Mouse (Mus musculus) heart, embryonic 12.5 days (tissue): ENCODE measurements at regions not wholly inside any gene's neighbourhood (a gene's known extent, or its start where the extent isn't known, plus 50 kb on each side); places are given as distances from the start of the nearest gene placed in this dataset.
"Not testable (repeated sequence)": the region's sequence is repeated elsewhere in the genome, so short reads cannot be mapped to it uniquely, and the experiment has no call there.

Experiments used
- ATAC-seq: fragments of 200-750 bp; cut with Nextera tagmentation; 2 replicates; pipeline ENCODE4 v1.8.0; 2017; ENCODE audit warnings: moderate TSS enrichment, moderate library complexity; ENCODE audit not compliant: insufficient number of reproducible peaks, low FRiP score
- H3K27ac ChIP-seq: fragments of 300-500 bp; sonication (generic); 2 replicates; pipeline ENCODE4 v1.5.1; 2016; ENCODE audit warnings: mild to moderate bottlenecking, moderate library complexity; ENCODE audit not compliant: poor library complexity, severe bottlenecking
- H3K27me3 ChIP-seq: fragments of 300-500 bp; sonication (generic); replicated peaks from 2 replicates; pipeline ENCODE4 v1.6.1; 2016; ENCODE audit warnings: mild to moderate bottlenecking, moderate library complexity
- H3K36me3 ChIP-seq: fragments of 300-500 bp; sonication (generic); 2 replicates; pipeline ENCODE4 v1.6.1; 2016; ENCODE audit warnings: mild to moderate bottlenecking, moderate library complexity
- H3K4me1 ChIP-seq: fragments of 300-500 bp; sonication (generic); replicated peaks from 2 replicates; pipeline ENCODE4 v1.6.1; 2016; ENCODE audit warnings: mild to moderate bottlenecking
- H3K4me2 ChIP-seq: fragments of 300-500 bp; sonication (generic); 2 replicates; pipeline ENCODE4 v1.6.1; 2016; ENCODE audit warnings: mild to moderate bottlenecking, moderate library complexity
- H3K4me3 ChIP-seq: fragments of 300-500 bp; sonication (generic); 2 replicates; pipeline ENCODE4 v1.5.1; 2016; ENCODE audit warnings: mild to moderate bottlenecking
- H3K9ac ChIP-seq: fragments of 300-500 bp; sonication (generic); 2 replicates; pipeline ENCODE4 v1.6.1; 2016; ENCODE audit warnings: mild to moderate bottlenecking, moderate library complexity
- H3K9me3 ChIP-seq: fragments of 300-500 bp; sonication (generic); replicated peaks from 2 replicates; pipeline ENCODE4 v1.6.1; 2016; ENCODE audit warnings: mild to moderate bottlenecking, moderate library complexity
- WGBS: fragments of 180-500 bp; shearing (Covaris S2); methylation state at CpG from one replicate; pipeline ENCODE4 v1.1.7; 2016; 5-methylcytosine and 5-hydroxymethylcytosine counted together

- Histone ChIP-seq H3K36me3 (no peaks in the 10 kb centered on the region), H3K4me3 (no peak overlapping the region), H3K27me3 (no peaks in the 10 kb centered on the region), H3K9ac (no peak overlapping the region), H3K4me1 (no peaks in the 10 kb centered on the region), H3K9me3 (no peaks in the 10 kb centered on the region), H3K4me2 (no peak overlapping the region), H3K27ac (no peak overlapping the region)
- ATAC-seq = no peak
These were observed 51.4 kb upstream of the Dpt start for GRCm38 (mm10) chr1:164744955-164745608.

GRCm38 (mm10) chr1:164744499-164744898 is 51.9 kb upstream of the Dpt start:
- Histone ChIP-seq H3K27me3 (no peaks in the 10 kb centered on the region), H3K4me3 (no peak overlapping the region), H3K4me2 (no peak overlapping the region), H3K9ac (no peak overlapping the region), H3K4me1 (no peaks in the 10 kb centered on the region), H3K9me3 (no peaks in the 10 kb centered on the region), H3K27ac (no peak overlapping the region), H3K36me3 (no peaks in the 10 kb centered on the region)
- no peak for ATAC-seq
- 70% methylated on average over 3 of the region's 3 CpGs for WGBS

- 88% methylated on average over 9 of the region's 9 CpGs for WGBS
- not testable (repeated sequence) for H3K9me3 ChIP-seq, H3K27ac ChIP-seq, H3K4me1 ChIP-seq, H3K9ac ChIP-seq, H3K36me3 ChIP-seq, ATAC-seq, H3K4me3 ChIP-seq, H3K27me3 ChIP-seq, H3K4me2 ChIP-seq
These were observed 53.5 kb upstream of the Dpt start for GRCm38 (mm10) chr1:164742897-164743296.

- H3K36me3 ChIP-seq = no peaks in the 10 kb centered on the region
- H3K9ac ChIP-seq = no peak overlapping the region
- ATAC-seq = no peak
- no peaks in the 10 kb centered on the region for H3K9me3 ChIP-seq
- H3K4me2 ChIP-seq = no peak overlapping the region
- no peaks in the 10 kb centered on the region for H3K27me3 ChIP-seq
- WGBS = 53% methylated on average over 1 of the region's 1 CpGs
- H3K4me1 ChIP-seq = no peaks in the 10 kb centered on the region
- H3K27ac ChIP-seq = no peak overlapping the region
- no peak overlapping the region for H3K4me3 ChIP-seq
These were observed 60.8 kb upstream of the Dpt start for GRCm38 (mm10) chr1:164735646-164736045.

- H3K9ac ChIP-seq = no peak overlapping the region
- H3K9me3 ChIP-seq = no peaks in the 10 kb centered on the region
- no peaks in the 10 kb centered on the region for H3K4me1 ChIP-seq
- H3K4me3 ChIP-seq = no peak overlapping the region
- no peak overlapping the region for H3K4me2 ChIP-seq
- no peak for ATAC-seq
- no peaks in the 10 kb centered on the region for H3K27me3 ChIP-seq
- WGBS = 55% methylated on average over 3 of the region's 3 CpGs
- H3K27ac ChIP-seq = no peak overlapping the region
- no peaks in the 10 kb centered on the region for H3K36me3 ChIP-seq
These were observed 62.7 kb upstream of the Dpt start for GRCm38 (mm10) chr1:164733741-164734140.

GRCm38 (mm10) chr1:164722054-164722453 is 74.4 kb upstream of the Dpt start:
- no peak for ATAC-seq

GRCm38 (mm10) chr1:164714905-164715304 is 81.5 kb upstream of the Dpt start:
- no peak for ATAC-seq
- H3K4me3 ChIP-seq = no peak overlapping the region
- no peak overlapping the region for H3K9ac ChIP-seq
- H3K27ac ChIP-seq = no peak overlapping the region
- H3K9me3 ChIP-seq = no peaks in the 10 kb centered on the region
- H3K4me2 ChIP-seq = no peak overlapping the region
- WGBS = 67% methylated on average over 2 of the region's 2 CpGs
- H3K4me1 ChIP-seq = no peaks in the 10 kb centered on the region
- no peaks in the 10 kb centered on the region for H3K27me3 ChIP-seq
- H3K36me3 ChIP-seq = no peaks in the 10 kb centered on the region

More at GRCm38 (mm10) chr1:164722054-164722453, 74.4 kb upstream of the Dpt start:
- H3K9me3 ChIP-seq = no peaks in the 10 kb centered on the region
- WGBS = 6% methylated on average over 1 of the region's 1 CpGs
- no peak overlapping the region for H3K4me3 ChIP-seq
- H3K4me2 ChIP-seq = no peak overlapping the region
- H3K27ac ChIP-seq = no peak overlapping the region
- no peaks in the 10 kb centered on the region for H3K36me3 ChIP-seq
- no peaks in the 10 kb centered on the region for H3K27me3 ChIP-seq
- no peak overlapping the region for H3K9ac ChIP-seq
- H3K4me1 ChIP-seq = peaks cover 8% of the 10 kb centered on the region

- no peak overlapping the region for H3K27ac ChIP-seq
- H3K9ac ChIP-seq = no peak overlapping the region
- ATAC-seq = no peak
These were observed 82.5 kb upstream of the Dpt start for GRCm38 (mm10) chr1:164713798-164714551.

GRCm38 (mm10) chr1:164712514-164712913 is 83.9 kb upstream of the Dpt start:
- Histone ChIP-seq H3K4me1 (no peaks in the 10 kb centered on the region), H3K9me3 (peaks cover 2% of the 10 kb centered on the region; the same call in 1 of the 2 replicates), H3K9ac (no peak overlapping the region), H3K4me2 (no peak overlapping the region), H3K4me3 (no peak overlapping the region), H3K27ac (no peak overlapping the region), H3K36me3 (no peaks in the 10 kb centered on the region), H3K27me3 (no peaks in the 10 kb centered on the region)
- WGBS = 62% methylated on average over 3 of the region's 3 CpGs
- ATAC-seq = no peak

More at GRCm38 (mm10) chr1:164713798-164714551, 82.5 kb upstream of the Dpt start:
- Histone ChIP-seq H3K4me2 (no peak overlapping the region), H3K4me1 (no peaks in the 10 kb centered on the region), H3K9me3 (no peaks in the 10 kb centered on the region), H3K36me3 (no peaks in the 10 kb centered on the region), H3K27me3 (no peaks in the 10 kb centered on the region), H3K4me3 (no peak overlapping the region)
- 66% methylated on average over 4 of the region's 4 CpGs for WGBS

- H3K4me2 ChIP-seq = no peak overlapping the region
- no peak overlapping the region for H3K27ac ChIP-seq
- no peak overlapping the region for H3K4me3 ChIP-seq
- peaks cover 2% of the 10 kb centered on the region; the same call in 1 of the 2 replicates for H3K4me1 ChIP-seq
- WGBS = 72% methylated on average over 11 of the region's 11 CpGs
- no peak overlapping the region for H3K9ac ChIP-seq
- peaks cover 6% of the 10 kb centered on the region; the same call in 1 of the 2 replicates for H3K9me3 ChIP-seq
- H3K27me3 ChIP-seq = no peaks in the 10 kb centered on the region
- H3K36me3 ChIP-seq = no peaks in the 10 kb centered on the region
- ATAC-seq = no peak
These were observed 91.9 kb upstream of the Dpt start for GRCm38 (mm10) chr1:164704397-164705091.

- Histone ChIP-seq H3K9me3 (peaks cover 6% of the 10 kb centered on the region; the same call in 1 of the 2 replicates), H3K27me3 (no peaks in the 10 kb centered on the region), H3K4me2 (no peak overlapping the region), H3K9ac (no peak overlapping the region), H3K27ac (no peak overlapping the region), H3K36me3 (no peaks in the 10 kb centered on the region), H3K4me1 (peaks cover 2% of the 10 kb centered on the region; the same call in 1 of the 2 replicates), H3K4me3 (no peak overlapping the region)
- WGBS = 67% methylated on average over 4 of the region's 4 CpGs
- no peak for ATAC-seq
These were observed 92.8 kb upstream of the Dpt start for GRCm38 (mm10) chr1:164703560-164704131.
